Comparison of ENCODE assay signal across 11 mouse cellular contexts in genomic region chr1:132918117-132918680, GRCm38 (mm10). TPM values are rescaled to one million over a fixed set of nuclear protein-coding genes. Genes with fewer than 3 reads are reported as not detected.
DNase-seq lines count a peak whose midpoint lies in the region; ATAC-seq and TF ChIP-seq lines count a peak whose summit lies in the region.
"Had no signal": no experiment of that assay in that cellular context is flagged by ENCODE, and none has a peak within 500 bp of the region (broad histone marks: within the 10 kb centered on the region; RNA-seq: fewer than 3 reads in every experiment).

No protein-coding gene starts in this region.

- TF ChIP-seq POLR2A in brain, embryonic 14.5 days (IDR thresholded peaks at IDR 0.05; ENCODE audit: borderline replicate concordance, extremely low read depth, insufficient read depth, insufficient read length, poor library complexity, severe bottlenecking) = no peak

- peaks cover 11% of the 10 kb centered on the region for H3K27me3 ChIP-seq in hindbrain, embryonic 12.5 days
- peaks cover 33% of the 10 kb centered on the region for H3K27me3 ChIP-seq in hindbrain, embryonic 10.5 days (ENCODE audit: insufficient read depth, poor library complexity, severe bottlenecking)
- H3K27me3 ChIP-seq in C2C12 (ENCODE audit: control insufficient read depth, insufficient read depth, insufficient read length) = no peaks in the 10 kb centered on the region
- H3K27me3 ChIP-seq in midbrain, embryonic 13.5 days = no peaks in the 10 kb centered on the region

- peak overlapping the region; percentile 9 for H3K27ac ChIP-seq in hindbrain, embryonic 12.5 days
- no peak overlapping the region for H3K27ac ChIP-seq in hindbrain, embryonic 10.5 days
- H3K27ac ChIP-seq in midbrain, embryonic 13.5 days = peak overlapping the region; percentile 72

- no peak for TF ChIP-seq CTCF in C2C12 (IDR thresholded peaks at IDR 0.05; ENCODE audit: control insufficient read depth, insufficient read depth, insufficient read length)
- no peak for TF ChIP-seq CTCF in brain, embryonic 14.5 days (IDR thresholded peaks at IDR 0.05; ENCODE audit: borderline replicate concordance, extremely low read depth, insufficient read depth, insufficient read length)

- H3K9ac ChIP-seq in hindbrain, embryonic 12.5 days = peak overlapping the region; percentile 8; the same call in 1 of the 2 replicates
- peak overlapping the region; percentile 25; the same call in 1 of the 2 replicates for H3K9ac ChIP-seq in midbrain, embryonic 13.5 days (replicated peaks)

- no peaks in the 10 kb centered on the region for H3K79me3 ChIP-seq in C2C12 (ENCODE audit: low read depth)

- no peaks in the 10 kb centered on the region for H3K9me3 ChIP-seq in hindbrain, embryonic 12.5 days (replicated peaks)
- H3K9me3 ChIP-seq in hindbrain, embryonic 10.5 days = no peaks in the 10 kb centered on the region
- H3K9me3 ChIP-seq in midbrain, embryonic 13.5 days = no peaks in the 10 kb centered on the region

- no peaks in the 10 kb centered on the region for H3K79me2 ChIP-seq in C2C12 (ENCODE audit: control insufficient read depth, insufficient read depth)

- no peak overlapping the region for H3ac ChIP-seq in C2C12 (ENCODE audit: control insufficient read depth, insufficient read length, low read depth)

- no peaks in the 10 kb centered on the region for H3K36me3 ChIP-seq in hindbrain, embryonic 12.5 days
- no peaks in the 10 kb centered on the region for H3K36me3 ChIP-seq in hindbrain, embryonic 10.5 days
- H3K36me3 ChIP-seq in C2C12 (ENCODE audit: control insufficient read depth, insufficient read depth) = no peaks in the 10 kb centered on the region
- H3K36me3 ChIP-seq in midbrain, embryonic 13.5 days = 0 out of 2 replicates have a peak, but pooled peaks cover 2% of the 10 kb centered on the region

- no peak overlapping the region for H3K4me2 ChIP-seq in hindbrain, embryonic 12.5 days (replicated peaks)
- H3K4me2 ChIP-seq in midbrain, embryonic 13.5 days (replicated peaks) = no peak overlapping the region

- DNase-seq in hindbrain, embryonic 10.5 days (ENCODE audit: low spot score) = no peak
- peak; percentile 61 for DNase-seq in brain, embryonic 14.5 days (ENCODE audit: low read depth)
- DNase-seq in adrenal gland, postnatal 10 days = no peak
- DNase-seq in left cerebral cortex, adult 8-10 months (ENCODE audit: low spot score in 2 of 2) = no peak
- DNase-seq in gastrocnemius, adult 18-20 months (ENCODE audit: low spot score) = no peak
- DNase-seq: cerebellum, adult 11 months had no signal

- H3K4me3 ChIP-seq in hindbrain, embryonic 12.5 days = no peak overlapping the region
- no peak overlapping the region for H3K4me3 ChIP-seq in hindbrain, embryonic 10.5 days
- H3K4me3 ChIP-seq in C2C12 (ENCODE audit: insufficient read depth, poor library complexity, severe bottlenecking) = no peak overlapping the region
- H3K4me3 ChIP-seq in midbrain, embryonic 13.5 days (replicated peaks) = no peak overlapping the region

- H3K4me1 ChIP-seq in hindbrain, embryonic 12.5 days = peaks cover 53% of the 10 kb centered on the region
- H3K4me1 ChIP-seq in hindbrain, embryonic 10.5 days (replicated peaks) = peaks cover 56% of the 10 kb centered on the region
- H3K4me1 ChIP-seq in midbrain, embryonic 13.5 days (replicated peaks) = peaks cover 64% of the 10 kb centered on the region

- ATAC-seq in hindbrain, embryonic 12.5 days (ENCODE audit: low FRiP score) = no peak; the same call in 1 of the 2 replicates
- no peak for ATAC-seq in midbrain, embryonic 13.5 days

- WGBS in hindbrain, embryonic 12.5 days = 17% methylated on average over 10 of the region's 10 CpGs
- WGBS in hindbrain, embryonic 10.5 days = 22% methylated on average over 10 of the region's 10 CpGs
- 18% methylated on average over 10 of the region's 10 CpGs for WGBS in midbrain, embryonic 13.5 days

TF ChIP-seq in C2C12, 6 proteins besides CTCF, POLR2A, EP300 and RAD21:
- no peak for TF ChIP-seq MYOG (IDR thresholded peaks at IDR 0.05; ENCODE audit: control insufficient read depth, extremely low read depth, insufficient read length)
- TF ChIP-seq CEBPB (IDR thresholded peaks at IDR 0.05; ENCODE audit: low read depth) = no peak
- no peak for TF ChIP-seq MAX (IDR thresholded peaks at IDR 0.05)
- TF ChIP-seq FOSL1 (IDR thresholded peaks at IDR 0.05; ENCODE audit: insufficient read depth, low read length, poor library complexity, severe bottlenecking) = no peak
- TF ChIP-seq USF1 (IDR thresholded peaks at IDR 0.05; ENCODE audit: low read depth) = no peak
- TF ChIP-seq MYOD1 (IDR thresholded peaks at IDR 0.05; ENCODE audit: control insufficient read depth, insufficient read length, low read depth) = peak; percentile 86

RNA-seq across cellular contexts. Expression of gene Lrrn2, which starts 38.1 kb away (rescaled TPM):
- 17.0 and 18.8 TPM in 2 replicates for polyA plus RNA-seq in hindbrain, embryonic 12.5 days (2016; fragmentation: Nextera tagmentation; extraction: Ambion mirVana)
- polyA plus RNA-seq in hindbrain, embryonic 10.5 days (2016; fragmentation: Nextera tagmentation; extraction: Ambion mirVana) = 7.3 and 10.4 TPM in 2 replicates
- polyA plus RNA-seq in C2C12 (2012; fragmentation: generic; extraction: Trizol) = 0.05 TPM
- 43.4 and 54.4 TPM in 2 replicates for polyA plus RNA-seq in brain, embryonic 14.5 days (2012; rRNA removed)
- polyA plus RNA-seq in midbrain, embryonic 13.5 days (2015; fragmentation: Nextera tagmentation; extraction: Ambion mirVana) = 29.8 and 30.3 TPM in 2 replicates
- total RNA-seq in adrenal gland, postnatal 10 days (2021) = 1 to 10 TPM; 6.9 to 7.1 TPM
- 10 to 100 TPM; 96.0 to 99.7 (median 97.0) TPM for total RNA-seq in left cerebral cortex, adult 8-10 months (2022)
- total RNA-seq in gastrocnemius, adult 18-20 months (2021) = under 1 TPM; 0.32 to 0.57 TPM
- total RNA-seq: granulocyte monocyte progenitor cell, adult 5-6 weeks; monocyte, adult 5-6 weeks had no signal
